In genomic region chr7:79500681-79501306, GRCm38 (mm10) we compare ENCODE assay signal across 14 mouse cellular contexts. TPM values are rescaled to one million over a fixed set of nuclear protein-coding genes. Genes with fewer than 3 reads are reported as not detected.
DNase-seq lines count a peak whose midpoint lies in the region; ATAC-seq and TF ChIP-seq lines count a peak whose summit lies in the region.
"Had no signal": no experiment of that assay in that cellular context is flagged by ENCODE, and none has a peak within 500 bp of the region (broad histone marks: within the 10 kb centered on the region; RNA-seq: fewer than 3 reads in every experiment).

No protein-coding gene starts in this region.

- no peaks in the 10 kb centered on the region for H3K9me3 ChIP-seq in hindbrain, embryonic 11.5 days (ENCODE audit: control insufficient read depth, low read length)
- no peaks in the 10 kb centered on the region for H3K9me3 ChIP-seq in neural tube, embryonic 13.5 days

- peaks cover 4% of the 10 kb centered on the region; the same call in 1 of the 2 replicates for H3K4me1 ChIP-seq in hindbrain, embryonic 11.5 days (replicated peaks; ENCODE audit: control insufficient read depth, insufficient read depth, low read length)
- peaks cover 58% of the 10 kb centered on the region for H3K4me1 ChIP-seq in neural tube, embryonic 13.5 days (replicated peaks)

- WGBS in hindbrain, embryonic 11.5 days: 0% methylated on average over 3 of the region's 3 CpGs
- WGBS in neural tube, embryonic 13.5 days: 0% methylated on average over 3 of the region's 3 CpGs

- H3K4me2 ChIP-seq in hindbrain, embryonic 11.5 days (replicated peaks; ENCODE audit: low read depth, low read length): peak overlapping the region; percentile 96
- H3K4me2 ChIP-seq in neural tube, embryonic 13.5 days: peak overlapping the region; percentile 89

- H3K4me3 ChIP-seq in layer of hippocampus, adult 2 months: peak overlapping the region; percentile 89
- peak overlapping the region; percentile 90 for H3K4me3 ChIP-seq in hindbrain, embryonic 11.5 days (ENCODE audit: low read depth, low read length)
- peak overlapping the region; percentile 89 for H3K4me3 ChIP-seq in neural tube, embryonic 13.5 days
- H3K4me3 ChIP-seq: erythroblast, embryonic 14.5 days; myocyte had no signal

- peak overlapping the region; percentile 97 for H3K27ac ChIP-seq in layer of hippocampus, adult 2 months
- peak overlapping the region; percentile 93 for H3K27ac ChIP-seq in hindbrain, embryonic 11.5 days (ENCODE audit: low read depth, low read length)
- peak overlapping the region; percentile 99 for H3K27ac ChIP-seq in neural tube, embryonic 13.5 days (replicated peaks)

- no peak for ATAC-seq in hindbrain, embryonic 11.5 days (ENCODE audit: low FRiP score)
- ATAC-seq in neural tube, embryonic 13.5 days (ENCODE audit: low read depth): no peak
- no peak for ATAC-seq in erythroblast, adult 5-6 weeks (replicated peaks; ENCODE audit: low FRiP score, poor library complexity, severe bottlenecking)
- ATAC-seq: Patski had no signal

- no peak for DNase-seq in layer of hippocampus, adult 2 months (ENCODE audit: low spot score in 2 of 2)
- no peak for DNase-seq in layer of hippocampus, adult 11-12 months (ENCODE audit: low spot score)
- peak; percentile 57 to 62 for DNase-seq in cerebellum, postnatal 10 days
- peak; percentile 41 for DNase-seq in hindbrain, embryonic 11.5 days (ENCODE audit: low spot score)
- no peak for DNase-seq in urinary bladder, adult 18-20 months (ENCODE audit: low spot score in 2 of 2)
- no peak for DNase-seq in spleen, adult 12 weeks (ENCODE audit: low spot score)
- DNase-seq: B cell, adult 2 months; heart, adult 18-20 months; lung, embryonic 14.5 days had no signal

- peak overlapping the region; percentile 99 for H3K9ac ChIP-seq in hindbrain, embryonic 11.5 days (ENCODE audit: low read depth, low read length)
- peak overlapping the region; percentile 100 for H3K9ac ChIP-seq in neural tube, embryonic 13.5 days
- H3K9ac ChIP-seq: lung, embryonic 14.5 days had no signal

- TF ChIP-seq CTCF in layer of hippocampus, adult 2 months (conservative IDR thresholded peaks at IDR 0.05): no peak

- peaks cover 61% of the 10 kb centered on the region for H3K27me3 ChIP-seq in hindbrain, embryonic 11.5 days (ENCODE audit: control insufficient read depth, insufficient read depth, low read length)
- peaks cover 72% of the 10 kb centered on the region for H3K27me3 ChIP-seq in neural tube, embryonic 13.5 days

- H3K36me3 ChIP-seq in hindbrain, embryonic 11.5 days (ENCODE audit: control insufficient read depth, insufficient read depth, low read length): no peaks in the 10 kb centered on the region
- H3K36me3 ChIP-seq in neural tube, embryonic 13.5 days: no peaks in the 10 kb centered on the region

RNA-seq across cellular contexts. Expression of gene Polg, which starts 34.6 kb away (rescaled TPM):
- total RNA-seq in layer of hippocampus, adult 2 months (2021): 100 to 1,000 TPM in 1 of 2 experiments, 10 to 100 TPM in 1; 76.5 to 101 TPM
- 22.5 and 26.3 TPM in 2 replicates for polyA plus RNA-seq in hindbrain, embryonic 11.5 days (2014; fragmentation: Nextera tagmentation; extraction: Ambion mirVana)
- polyA plus RNA-seq in neural tube, embryonic 13.5 days (2015; fragmentation: Nextera tagmentation; extraction: Ambion mirVana): 28.2 and 28.6 TPM in 2 replicates
- 5.2 and 18.4 TPM in 2 replicates for total RNA-seq in erythroblast, adult 5-6 weeks (2015; ENCODE audit: low replicate concordance)
- total RNA-seq in erythroblast, adult 5-6 weeks (2017; ENCODE audit: low replicate concordance): 26.6 and 27.6 TPM in 2 replicates

Comparison
In these comparisons a context has a peak if more than half of its experiments do, and no peak if none do; other contexts are left out.
1. DNase-seq: peak in cerebellum, postnatal 10 days (2 of 2) and hindbrain, embryonic 11.5 days (single experiment); none in layer of hippocampus, adult 2 months (0 of 2), layer of hippocampus, adult 11-12 months (single experiment), urinary bladder, adult 18-20 months (0 of 2) and spleen, adult 12 weeks (single experiment).
2. Peak in every context shown above with its lines, with median percentiles within 50 percentile points of each other: H3K27ac ChIP-seq and H3K4me3 ChIP-seq.